Mouse (Mus musculus) ES-Bruce4 (cell line): ENCODE results near the gene Cmtm3.
"Not testable (repeated sequence)": the region's sequence is repeated elsewhere in the genome, so short reads cannot be mapped to it uniquely, and the experiment has no call there.

Experiments used
- CTCF ChIP-seq: IDR thresholded peaks from one replicate; pipeline ENCODE4 v1.8.1; 2011; ENCODE audit warnings: low read depth, low read length
- EP300 ChIP-seq: IDR thresholded peaks from 2 replicates; pipeline ENCODE4 v1.6.1; 2011; ENCODE audit warnings: low read depth, low read length; ENCODE audit not compliant: insufficient read depth
- POLR2A ChIP-seq: IDR thresholded peaks from one replicate; pipeline ENCODE4 v1.8.1; 2011; ENCODE audit warnings: low read length; ENCODE audit not compliant: insufficient read depth

DNA sequence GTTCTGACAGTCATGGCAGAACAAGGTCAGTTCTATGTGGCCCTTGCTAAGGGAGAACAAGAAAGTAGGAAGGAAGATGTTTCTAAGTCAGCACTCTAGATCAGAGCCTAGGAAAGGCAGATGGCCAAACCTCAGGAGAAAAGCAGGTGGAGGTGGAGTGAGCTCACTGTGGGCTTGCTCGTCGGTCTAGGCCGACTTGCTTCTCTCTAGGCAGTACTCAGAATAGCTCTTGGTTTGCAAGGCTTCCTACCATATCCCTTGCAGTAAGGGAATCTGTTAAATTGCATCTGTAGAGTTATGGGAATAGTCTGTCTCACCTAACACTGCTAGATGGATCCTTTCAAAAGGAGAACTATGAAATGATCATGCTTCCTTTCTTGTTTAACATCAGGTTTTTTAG lies 27.2 kb upstream of the Cmtm3 start:
- not testable (repeated sequence) for TF ChIP-seq CTCF, POLR2A, EP300
